Mouse (Mus musculus) lung, postnatal 36 days (tissue): ENCODE data around the gene Ikzf3.

ENCODE experiments used
- DNase-seq: peaks from one replicate; pipeline ENCODE4 v3.0.0; 2022; ENCODE audit warnings: mixed read lengths

The Ikzf3 gene

GRCm38 (mm10) chr11:98563921-98564414 is 18.1 kb upstream of the Ikzf3 start:
- no peak for DNase-seq

DNA sequence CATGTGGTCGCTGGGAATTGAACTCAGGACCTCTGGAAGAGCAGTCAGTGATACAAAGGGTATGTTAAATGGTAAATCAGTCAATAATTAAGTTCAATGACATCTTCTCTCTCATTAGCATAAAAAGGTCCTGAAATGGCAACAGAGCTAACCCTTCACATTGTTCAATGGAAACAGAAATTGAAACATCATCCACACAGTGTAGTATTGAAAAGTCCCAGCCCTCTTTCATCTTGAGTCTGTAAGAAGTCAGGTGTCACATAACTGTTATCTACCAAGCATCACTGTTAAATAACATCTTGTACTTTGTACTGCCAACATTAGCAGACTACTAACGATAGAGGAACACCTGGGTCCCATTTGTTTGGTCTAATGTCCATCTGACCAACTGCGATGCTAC is 17.2 kb upstream of the Ikzf3 start:
- no peak for DNase-seq

DNA sequence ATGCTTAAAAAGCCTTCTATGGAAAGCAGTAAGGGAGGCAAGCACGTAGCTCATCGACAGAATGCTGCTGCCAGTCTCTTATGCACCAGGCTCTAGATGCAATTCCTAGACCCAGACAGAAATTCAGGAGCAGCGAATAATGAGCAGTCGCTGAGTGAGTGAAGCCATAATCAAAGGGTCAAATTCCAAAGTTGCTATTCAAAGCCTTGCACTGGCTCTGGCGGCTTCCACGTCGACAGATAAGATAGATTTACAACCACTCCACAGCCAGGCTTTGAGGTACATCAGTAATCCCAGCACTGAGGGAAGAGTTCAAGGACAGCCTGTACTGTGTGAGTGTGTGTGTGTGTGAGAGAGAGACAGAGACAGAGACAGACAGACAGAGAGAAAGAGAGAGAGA is 15.1 kb upstream of the Ikzf3 start:
- no peak for DNase-seq

GRCm38 (mm10) chr11:98555124-98555700 is 9.4 kb upstream of the Ikzf3 start:
- DNase-seq: no peak

DNA sequence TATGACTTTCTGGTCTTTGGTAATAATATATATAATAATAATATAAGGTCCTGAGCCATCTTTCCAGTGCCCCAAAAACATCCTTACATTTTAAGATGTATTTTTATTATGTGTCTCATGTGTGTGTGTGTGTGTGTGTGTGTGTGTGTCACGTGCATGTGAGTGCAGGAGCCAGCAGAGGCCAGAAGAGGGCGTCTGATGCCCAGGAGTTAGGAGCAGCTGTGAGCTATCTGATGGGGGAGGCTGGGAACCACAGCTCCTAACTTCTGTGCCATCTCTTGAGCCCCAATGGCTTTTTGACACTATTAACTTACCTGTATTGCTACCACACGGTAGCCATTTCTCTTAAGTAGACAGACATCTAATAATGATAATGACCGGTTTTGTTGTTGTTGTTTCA is 8.1 kb upstream of the Ikzf3 start:
- DNase-seq: no peak

DNA sequence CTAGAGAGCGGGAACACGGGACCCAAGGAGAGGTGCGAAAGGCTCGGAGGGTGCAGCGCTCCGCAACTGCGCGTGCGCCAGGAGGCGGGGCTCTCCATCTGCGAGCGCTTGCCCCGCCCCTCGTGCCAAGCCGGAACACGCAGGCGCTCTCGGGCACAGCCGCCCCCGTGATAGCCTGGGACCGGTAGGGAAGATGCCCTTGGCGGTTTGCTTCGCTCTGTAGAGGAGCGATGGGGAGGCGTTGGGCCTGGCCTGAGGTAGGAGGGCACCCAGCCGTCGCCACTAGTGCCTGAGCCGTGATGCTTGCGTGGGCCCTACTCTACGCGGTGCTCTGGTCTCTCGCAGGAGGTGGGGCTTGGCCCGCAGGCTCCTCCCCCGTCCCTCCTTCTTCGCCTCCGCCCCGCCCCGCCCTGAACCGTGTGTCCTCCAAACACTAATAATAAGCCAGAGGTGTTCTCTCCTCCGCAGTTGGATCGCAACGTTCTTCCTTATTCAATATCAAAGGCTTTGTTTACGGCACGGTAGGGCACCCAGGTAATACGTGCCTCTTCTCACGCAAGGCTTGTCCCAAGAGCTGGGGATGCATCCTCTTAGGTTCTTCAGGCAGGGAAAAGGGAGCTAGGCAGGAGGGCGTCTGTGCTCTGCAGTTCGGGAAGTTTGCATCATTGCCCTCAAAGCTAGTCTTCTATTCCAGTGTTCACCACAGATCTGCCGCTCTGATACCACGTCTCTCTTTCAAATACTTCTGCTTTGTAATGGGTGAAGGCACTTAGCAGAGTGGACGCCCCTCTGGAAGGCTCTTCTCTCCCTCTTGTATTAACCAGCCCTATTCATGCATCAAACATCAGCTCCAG is 5.4 kb upstream of the Ikzf3 start, which contains the start of gene Zpbp2:
Gene Zpbp2, plus strand, starts transcription at position 123 of the 854 bp plus-strand sequence.
- peak; percentile 90 for DNase-seq

- DNase-seq: peak; percentile 19
These were observed 4.6 kb upstream of the Ikzf3 start for GRCm38 (mm10) chr11:98550311-98550974.

- no peak for DNase-seq
These were observed 3.5 kb upstream of the Ikzf3 start for GRCm38 (mm10) chr11:98549363-98549762.

GRCm38 (mm10) chr11:98547308-98547693 is 1.5 kb upstream of the Ikzf3 start:
- DNase-seq: no peak

DNA sequence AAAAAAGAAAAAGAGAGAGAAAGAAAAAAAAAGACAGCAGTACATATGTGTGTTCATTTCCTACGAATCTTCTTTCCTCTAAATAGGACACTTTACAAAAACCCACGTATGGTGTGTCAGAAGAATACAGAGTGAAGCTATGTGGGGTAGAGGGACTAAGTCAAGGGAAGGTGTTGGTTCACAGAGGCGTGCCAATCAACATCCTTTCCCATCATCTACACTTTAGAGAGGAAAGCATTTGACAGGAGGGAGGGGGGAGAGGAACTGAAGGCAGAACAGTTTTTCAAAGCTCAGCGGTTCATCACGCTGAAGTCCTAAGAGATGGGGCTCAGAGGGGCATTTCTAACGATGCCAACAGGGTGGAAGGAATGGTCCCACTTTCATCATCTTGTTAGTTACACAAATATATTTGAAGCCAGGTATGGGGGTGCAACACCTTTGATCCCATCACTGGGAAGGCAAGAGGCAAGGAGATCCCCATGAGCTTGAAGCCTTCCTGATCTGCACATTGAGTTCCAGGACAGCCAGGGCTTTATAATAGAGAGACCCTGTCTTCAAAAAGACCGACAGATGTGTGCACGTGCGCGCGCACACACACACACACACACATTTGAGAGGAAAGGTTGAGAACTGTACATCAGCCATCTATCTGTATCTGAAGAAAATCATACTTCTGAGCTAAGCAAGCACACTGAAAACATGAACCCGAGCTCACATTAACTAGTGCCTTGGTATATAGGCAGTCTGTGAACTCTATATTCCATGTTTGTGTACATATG is 887 bp upstream of the Ikzf3 start:
- DNase-seq: peak; percentile 12

DNA sequence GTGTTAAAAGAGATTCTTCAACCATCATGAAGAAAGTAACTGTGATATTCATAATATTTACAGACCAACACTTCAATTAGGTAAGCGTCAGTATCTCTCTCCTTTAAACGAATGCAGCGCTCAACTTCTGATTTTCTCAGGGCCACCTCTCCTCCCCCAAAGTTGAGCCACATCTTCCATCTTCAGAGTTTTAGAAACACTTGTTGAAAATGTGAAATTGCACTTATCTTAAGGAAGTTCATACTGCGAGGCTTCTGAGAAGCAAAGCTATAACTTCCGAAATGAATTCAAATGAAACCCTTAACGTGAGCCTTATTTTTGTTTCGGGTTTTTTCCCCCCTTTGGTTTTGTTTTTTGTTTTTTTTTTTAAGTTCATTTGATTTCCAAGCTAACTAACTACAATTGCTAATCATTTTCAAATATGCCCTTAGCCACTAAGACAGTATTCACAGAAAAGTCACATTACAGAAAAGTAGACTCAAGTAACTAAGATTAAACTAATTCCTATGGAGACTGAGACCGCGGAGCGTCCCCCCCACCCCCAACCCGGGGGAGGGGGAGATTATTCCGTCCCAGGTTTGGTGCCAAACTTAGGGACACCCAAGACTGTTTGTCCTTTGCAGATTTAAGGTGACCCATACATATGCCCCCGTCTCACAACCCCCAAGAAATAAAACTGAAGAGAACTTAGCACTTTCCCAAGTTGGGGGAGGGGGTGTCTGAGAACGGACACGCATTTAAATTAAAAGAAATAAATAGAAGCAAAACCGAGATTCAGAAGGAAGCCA is 747 bp downstream of the Ikzf3 start:
- no peak for DNase-seq

GRCm38 (mm10) chr11:98543414-98543813 is 2.4 kb downstream of the Ikzf3 start:
- DNase-seq: no peak

DNA sequence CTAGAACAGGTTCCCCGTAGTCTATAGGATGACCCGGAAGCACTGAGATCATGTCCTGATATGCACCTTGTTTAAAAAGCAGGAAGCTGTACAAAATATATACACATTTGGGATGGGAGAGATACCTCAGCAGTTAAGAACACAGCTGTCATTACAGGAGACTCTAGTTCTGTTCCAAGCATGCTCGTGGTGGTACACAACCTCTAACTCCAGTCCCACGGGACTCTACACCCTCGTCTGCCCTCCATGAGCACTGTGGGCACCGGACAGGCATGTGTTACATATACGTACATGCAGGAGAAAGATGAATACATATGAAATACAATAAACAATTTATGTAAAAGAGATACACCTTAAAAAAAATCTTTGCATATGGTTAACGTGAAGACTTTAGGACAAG is 3.3 kb downstream of the Ikzf3 start:
- no peak for DNase-seq

DNA sequence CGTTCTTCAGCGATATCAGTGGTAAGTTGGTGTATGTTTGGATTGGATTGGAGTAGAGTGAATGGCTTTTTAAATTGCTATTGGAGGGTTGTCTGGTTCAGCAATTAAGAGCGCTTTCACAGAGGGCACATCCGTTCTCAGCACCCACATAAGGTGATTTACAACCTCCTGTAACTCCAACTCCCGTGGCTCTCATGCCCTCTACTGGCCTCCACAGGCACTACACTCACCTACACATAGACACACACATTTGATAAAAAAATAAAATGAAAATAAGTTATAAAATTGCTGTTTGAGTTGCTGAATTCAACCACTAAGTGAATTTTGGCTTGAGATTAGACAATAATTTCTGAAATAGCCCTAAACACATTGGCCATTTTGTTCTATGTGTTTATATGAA is 5.5 kb downstream of the Ikzf3 start:
- no peak for DNase-seq

GRCm38 (mm10) chr11:98537480-98538034 is 8.3 kb downstream of the Ikzf3 start:
- no peak for DNase-seq

- DNase-seq: no peak
These were observed 18.9 kb downstream of the Ikzf3 start for GRCm38 (mm10) chr11:98526824-98527461.

- DNase-seq: no peak
These were observed 20.7 kb downstream of the Ikzf3 start for GRCm38 (mm10) chr11:98525140-98525539.

DNA sequence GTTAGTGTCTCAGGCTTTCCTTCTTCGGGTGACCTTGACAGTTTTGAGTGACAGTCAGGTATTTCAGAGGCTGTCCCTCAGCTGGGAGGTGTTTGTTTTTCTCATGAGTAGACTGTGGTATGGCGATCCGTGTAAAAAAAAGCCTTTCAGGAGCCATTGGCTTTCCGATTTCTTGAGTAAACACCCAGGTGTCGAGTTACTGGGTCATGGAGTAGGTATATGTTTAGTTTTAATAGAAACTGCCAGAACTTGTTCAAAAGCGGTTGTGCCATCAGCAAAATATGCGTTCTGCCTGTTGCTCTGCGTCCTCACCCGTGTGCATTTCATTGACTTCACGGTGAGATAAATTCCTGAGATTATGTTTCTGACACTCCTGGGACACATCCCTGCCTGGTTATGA is 25.4 kb downstream of the Ikzf3 start:
- DNase-seq: no peak

- DNase-seq: no peak
These were observed 32.4 kb downstream of the Ikzf3 start for GRCm38 (mm10) chr11:98513356-98513936.

- no peak for DNase-seq
These were observed 33.0 kb downstream of the Ikzf3 start for GRCm38 (mm10) chr11:98512881-98513280.

DNA sequence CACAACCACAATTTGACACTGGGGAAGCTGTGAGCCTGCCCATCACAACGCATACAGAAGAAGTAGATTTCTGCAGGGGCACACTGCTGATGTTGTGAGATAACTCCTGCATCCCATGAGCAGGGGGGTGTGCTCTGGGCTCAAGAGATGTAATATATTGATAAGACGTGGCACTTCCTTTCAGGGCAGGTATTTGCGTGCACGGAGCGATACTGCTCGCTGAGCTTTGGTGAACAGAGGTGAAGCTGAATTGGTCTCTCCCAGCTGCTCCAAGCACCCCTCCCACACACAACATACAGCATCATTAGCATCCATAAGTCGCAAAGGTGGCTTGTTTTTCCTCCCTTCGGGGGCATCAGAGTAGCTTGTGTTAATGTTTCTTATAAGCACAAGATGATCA is 35.7 kb downstream of the Ikzf3 start:
- no peak for DNase-seq
